Mouse (Mus musculus) embryonic facial prominence, embryonic 10.5 days (tissue): ENCODE data around the gene Osgin1. TPM values are rescaled to one million over a fixed set of nuclear protein-coding genes. Genes with fewer than 3 reads are reported as not detected.

Experiments
- polyA plus RNA-seq: library from polyadenylated mRNA; unstranded; fragments of >200 nt; fragmentation: Nextera tagmentation; extraction: Ambion mirVana; gene quantifications from 2 replicates; pipeline ENCODE4 v1.2.1, GENCODE M21; 2016

Gene Osgin1
- polyA plus RNA-seq, 1 experiment from 2014 or later = 0.47 TPM

Other genes with a start within 250 kb of the Osgin1 start
- gene Hsbp1, start 89.6 kb upstream of the Osgin1 start, polyA plus RNA-seq = 238 and 249 TPM in 2 replicates
- gene Mlycd, start 39.2 kb upstream of the Osgin1 start, polyA plus RNA-seq = 7.3 and 7.6 TPM in 2 replicates
- 8.8 and 9.4 TPM in 2 replicates for gene Necab2, start 12.6 kb downstream of the Osgin1 start, polyA plus RNA-seq
- gene Slc38a8, start 67.6 kb downstream of the Osgin1 start, polyA plus RNA-seq = 1.9 and 2.1 TPM in 2 replicates
- 120 and 121 TPM in 2 replicates for gene Mbtps1, start 124.6 kb downstream of the Osgin1 start, polyA plus RNA-seq
- gene Hsdl1, start 141.1 kb downstream of the Osgin1 start, polyA plus RNA-seq = 42.0 and 43.5 TPM in 2 replicates
- gene Dnaaf1, start 141.1 kb downstream of the Osgin1 start, polyA plus RNA-seq = 0.11 and 0.15 TPM in 2 replicates
- 15.7 and 17.8 TPM in 2 replicates for gene Taf1c, start 171.1 kb downstream of the Osgin1 start, polyA plus RNA-seq
- 0.27 TPM in 1 of 2 replicates, not detected in the other for gene Adad2, start 178.6 kb downstream of the Osgin1 start, polyA plus RNA-seq
- gene Kcng4, start 201.6 kb downstream of the Osgin1 start, polyA plus RNA-seq = 0.22 and 0.47 TPM in 2 replicates
- 3.8 and 4.5 TPM in 2 replicates for gene Wfdc1, start 232.2 kb downstream of the Osgin1 start, polyA plus RNA-seq